Mouse (Mus musculus): ENCODE measurements at regions not wholly inside any gene's neighbourhood (a gene's known extent, or its start where the extent isn't known, plus 50 kb on each side); places are given as distances from the start of the nearest gene placed in this dataset.

DNA sequence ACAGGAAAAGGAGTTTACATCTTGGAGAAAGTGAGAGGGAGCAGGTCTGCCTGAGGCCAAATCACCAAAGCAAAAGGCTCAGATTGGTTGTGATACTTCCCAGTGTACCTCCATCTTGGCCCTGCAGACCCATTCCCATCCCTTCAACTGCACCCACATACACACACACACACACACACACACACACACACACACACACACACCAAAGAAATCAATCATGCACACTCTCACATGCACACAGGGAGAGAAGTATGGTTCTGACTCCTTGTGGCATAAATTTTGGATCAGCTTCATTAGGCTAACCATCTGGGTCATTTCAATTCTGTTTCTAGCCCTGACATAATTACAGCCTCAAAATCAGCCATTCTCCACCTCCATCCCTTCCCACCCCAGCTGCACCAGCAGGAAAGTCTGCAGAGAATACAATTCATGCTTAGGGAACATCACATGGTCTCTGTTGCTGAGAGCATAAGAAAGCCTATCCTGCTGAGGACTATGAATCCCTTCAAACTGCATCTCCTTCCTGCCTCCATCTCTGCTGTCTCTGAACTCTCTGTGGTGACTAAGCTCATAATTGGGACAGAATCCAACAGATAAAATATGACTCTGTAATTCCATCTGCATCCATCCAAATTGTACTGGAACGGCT, 378.0 kb downstream of the Rapgef2 start:
- 43% methylated on average over 1 of the region's 1 CpGs for WGBS
- H3K4me2 ChIP-seq (replicated peaks; ENCODE audit: low read depth, low read length): no peak overlapping the region
- H3K9ac ChIP-seq (replicated peaks; ENCODE audit: low read length): no peak overlapping the region
- H3K27ac ChIP-seq (ENCODE audit: low read length): peak overlapping the region; percentile 17; the same call in 1 of the 2 replicates
- H3K4me1 ChIP-seq (ENCODE audit: insufficient read depth, low read length): no peaks in the 10 kb centered on the region
- no peak overlapping the region for H3K4me3 ChIP-seq (ENCODE audit: low read length)
- no peaks in the 10 kb centered on the region for H3K27me3 ChIP-seq (ENCODE audit: insufficient read depth, low read length)
- H3K36me3 ChIP-seq (ENCODE audit: insufficient read depth, low read length): no peaks in the 10 kb centered on the region
- H3K9me3 ChIP-seq (ENCODE audit: low read length): no peaks in the 10 kb centered on the region
- peak; percentile 82 for ATAC-seq (ENCODE audit: low FRiP score, low TSS enrichment)

- WGBS: 84% methylated on average over 7 of the region's 7 CpGs
- Histone ChIP-seq H3K9ac (replicated peaks; ENCODE audit: low read length) (no peak overlapping the region), H3K4me1 (ENCODE audit: insufficient read depth, low read length) (no peaks in the 10 kb centered on the region), H3K27ac (ENCODE audit: low read length) (no peak overlapping the region), H3K9me3 (ENCODE audit: low read length) (no peaks in the 10 kb centered on the region), H3K36me3 (ENCODE audit: insufficient read depth, low read length) (no peaks in the 10 kb centered on the region), H3K4me2 (replicated peaks; ENCODE audit: low read depth, low read length) (no peak overlapping the region), H3K27me3 (ENCODE audit: insufficient read depth, low read length) (no peaks in the 10 kb centered on the region), H3K4me3 (ENCODE audit: low read length) (no peak overlapping the region)
- ATAC-seq (ENCODE audit: low FRiP score, low TSS enrichment): no peak
Measured at GRCm38 (mm10) chr3:78907778-78908177, 378.5 kb downstream of the Rapgef2 start.

DNA sequence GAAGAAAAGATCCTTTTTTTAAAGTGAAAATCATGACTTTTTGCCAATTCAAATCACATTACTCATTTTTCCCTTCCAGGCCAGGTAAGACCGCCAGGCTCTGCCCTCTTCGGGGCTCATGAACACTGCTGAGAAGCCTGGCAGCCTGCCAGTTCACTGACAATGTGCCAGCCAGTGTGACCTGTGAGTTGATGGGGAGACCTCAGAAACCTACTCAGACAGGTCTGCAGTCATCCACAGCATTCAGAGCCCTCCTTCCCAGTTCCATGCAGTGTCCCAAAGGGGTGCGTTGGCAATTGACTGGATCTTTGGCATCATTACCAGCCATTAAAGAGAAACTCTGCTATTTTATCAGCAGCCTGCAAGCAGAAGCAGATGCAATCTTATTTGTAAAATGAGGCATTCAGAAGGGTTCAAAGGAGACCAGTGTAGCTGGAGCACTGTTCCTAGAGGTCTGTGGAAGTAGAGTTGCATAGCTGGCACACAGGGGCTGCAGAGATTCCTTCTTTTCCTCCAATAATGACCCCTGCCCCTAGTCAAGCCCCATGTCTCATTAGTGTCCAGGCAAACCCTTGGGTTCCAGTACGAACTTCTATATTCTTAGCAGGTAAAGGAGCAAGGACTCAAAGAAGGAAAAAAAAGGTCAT, 384.4 kb downstream of the Rapgef2 start:
- peak; percentile 81 for ATAC-seq (ENCODE audit: low FRiP score, low TSS enrichment)

GRCm38 (mm10) chr3:78901016-78901837, 385.1 kb downstream of the Rapgef2 start:
- WGBS: 11% methylated on average over 11 of the region's 11 CpGs
- peak overlapping the region; percentile 32; the same call in 1 of the 2 replicates for H3K27ac ChIP-seq (ENCODE audit: low read length)

More for the DNA sequence above, 384.4 kb downstream of the Rapgef2 start:
- Histone ChIP-seq H3K4me3 (ENCODE audit: low read length) (no peak overlapping the region), H3K36me3 (ENCODE audit: insufficient read depth, low read length) (no peaks in the 10 kb centered on the region), H3K27me3 (ENCODE audit: insufficient read depth, low read length) (no peaks in the 10 kb centered on the region), H3K27ac (ENCODE audit: low read length) (0 out of 2 replicates have a peak overlapping the region, but pooled peaks have one; percentile 32), H3K9me3 (ENCODE audit: low read length) (no peaks in the 10 kb centered on the region), H3K4me2 (replicated peaks; ENCODE audit: low read depth, low read length) (peak overlapping the region; percentile 37), H3K9ac (replicated peaks; ENCODE audit: low read length) (no peak overlapping the region), H3K4me1 (ENCODE audit: insufficient read depth, low read length) (peaks cover 17% of the 10 kb centered on the region)
- WGBS: 42% methylated on average over 4 of the region's 4 CpGs

GRCm38 (mm10) chr3:78899446-78900230, 386.7 kb downstream of the Rapgef2 start:
- Histone ChIP-seq H3K9me3 (ENCODE audit: low read length) (no peaks in the 10 kb centered on the region), H3K4me1 (ENCODE audit: insufficient read depth, low read length) (peaks cover 17% of the 10 kb centered on the region), H3K4me3 (ENCODE audit: low read length) (no peak overlapping the region), H3K4me2 (replicated peaks; ENCODE audit: low read depth, low read length) (no peak overlapping the region), H3K9ac (replicated peaks; ENCODE audit: low read length) (no peak overlapping the region), H3K36me3 (ENCODE audit: insufficient read depth, low read length) (no peaks in the 10 kb centered on the region), H3K27me3 (ENCODE audit: insufficient read depth, low read length) (no peaks in the 10 kb centered on the region), H3K27ac (ENCODE audit: low read length) (no peak overlapping the region)
- 65% methylated on average over 8 of the region's 8 CpGs for WGBS
- ATAC-seq (ENCODE audit: low FRiP score, low TSS enrichment): no peak

More at GRCm38 (mm10) chr3:78901016-78901837, 385.1 kb downstream of the Rapgef2 start:
- Histone ChIP-seq H3K4me3 (ENCODE audit: low read length) (peak overlapping the region; percentile 13; the same call in 1 of the 2 replicates), H3K9ac (replicated peaks; ENCODE audit: low read length) (0 out of 2 replicates have a peak overlapping the region, but pooled peaks have one; percentile 39), H3K36me3 (ENCODE audit: insufficient read depth, low read length) (no peaks in the 10 kb centered on the region), H3K4me1 (ENCODE audit: insufficient read depth, low read length) (peaks cover 17% of the 10 kb centered on the region), H3K9me3 (ENCODE audit: low read length) (no peaks in the 10 kb centered on the region), H3K4me2 (replicated peaks; ENCODE audit: low read depth, low read length) (peak overlapping the region; percentile 37), H3K27me3 (ENCODE audit: insufficient read depth, low read length) (no peaks in the 10 kb centered on the region)
- peak; percentile 78 for ATAC-seq (ENCODE audit: low FRiP score, low TSS enrichment)

DNA sequence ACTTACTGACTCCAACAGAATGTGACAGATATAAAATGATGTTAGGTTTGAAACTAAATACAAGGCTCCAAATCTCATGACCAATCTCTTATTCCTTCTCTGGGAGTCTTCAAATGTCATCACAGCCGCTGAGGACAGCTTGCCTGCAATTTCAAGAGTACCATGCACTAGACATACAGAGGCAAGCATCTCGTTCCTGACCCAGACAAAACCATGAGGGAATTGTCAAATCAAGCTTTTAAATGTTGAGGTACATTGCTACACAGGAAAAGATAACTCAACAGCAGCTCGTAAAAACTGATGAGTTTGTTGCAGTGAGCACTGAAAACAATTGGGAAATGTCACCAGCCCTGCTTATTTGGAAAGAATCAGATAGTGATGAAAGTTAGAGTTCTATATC, 397.0 kb downstream of the Rapgef2 start:
- Histone ChIP-seq H3K9me3 (ENCODE audit: low read length) (no peaks in the 10 kb centered on the region), H3K27ac (ENCODE audit: low read length) (no peak overlapping the region), H3K4me3 (ENCODE audit: low read length) (no peak overlapping the region), H3K4me2 (replicated peaks; ENCODE audit: low read depth, low read length) (no peak overlapping the region), H3K4me1 (ENCODE audit: insufficient read depth, low read length) (no peaks in the 10 kb centered on the region), H3K36me3 (ENCODE audit: insufficient read depth, low read length) (no peaks in the 10 kb centered on the region), H3K9ac (replicated peaks; ENCODE audit: low read length) (no peak overlapping the region), H3K27me3 (ENCODE audit: insufficient read depth, low read length) (no peaks in the 10 kb centered on the region)
- WGBS: 55% methylated on average over 3 of the region's 3 CpGs
- ATAC-seq (ENCODE audit: low FRiP score, low TSS enrichment): no peak

GRCm38 (mm10) chr3:78884715-78885114, 401.6 kb downstream of the Rapgef2 start:
- Histone ChIP-seq H3K9me3 (ENCODE audit: low read length) (no peaks in the 10 kb centered on the region), H3K36me3 (ENCODE audit: insufficient read depth, low read length) (no peaks in the 10 kb centered on the region), H3K4me1 (ENCODE audit: insufficient read depth, low read length) (no peaks in the 10 kb centered on the region), H3K27me3 (ENCODE audit: insufficient read depth, low read length) (no peaks in the 10 kb centered on the region), H3K27ac (ENCODE audit: low read length) (no peak overlapping the region), H3K4me3 (ENCODE audit: low read length) (no peak overlapping the region), H3K9ac (replicated peaks; ENCODE audit: low read length) (no peak overlapping the region), H3K4me2 (replicated peaks; ENCODE audit: low read depth, low read length) (no peak overlapping the region)
- 58% methylated on average over 9 of the region's 9 CpGs for WGBS
- ATAC-seq (ENCODE audit: low FRiP score, low TSS enrichment): peak; percentile 65

DNA sequence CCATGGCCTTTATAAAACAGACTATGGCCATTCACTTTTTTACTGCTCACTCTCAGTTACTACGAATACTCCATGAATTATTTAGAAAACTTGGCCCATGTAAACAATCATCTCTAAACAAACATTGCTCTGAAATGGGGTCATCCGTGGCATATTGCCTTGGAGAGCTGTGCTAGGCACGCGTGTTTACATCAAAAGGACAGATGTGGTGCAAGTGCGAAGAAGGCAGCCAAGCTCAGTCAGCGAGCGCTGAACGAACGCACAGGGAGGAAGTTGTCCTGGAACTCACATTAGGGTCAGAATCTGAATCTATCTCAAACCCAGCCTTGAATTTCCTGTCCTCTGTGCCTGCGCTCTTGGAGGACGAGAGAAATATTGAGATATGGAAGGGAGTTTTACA, 402.3 kb downstream of the Rapgef2 start:
- 85% methylated on average over 11 of the region's 11 CpGs for WGBS
- H3K9ac ChIP-seq (replicated peaks; ENCODE audit: low read length): no peak overlapping the region
- H3K36me3 ChIP-seq (ENCODE audit: insufficient read depth, low read length): no peaks in the 10 kb centered on the region
- H3K27ac ChIP-seq (ENCODE audit: low read length): no peak overlapping the region
- no peak overlapping the region for H3K4me3 ChIP-seq (ENCODE audit: low read length)
- no peak for ATAC-seq (ENCODE audit: low FRiP score, low TSS enrichment)
- H3K4me1 ChIP-seq (ENCODE audit: insufficient read depth, low read length): no peaks in the 10 kb centered on the region
- no peak overlapping the region for H3K4me2 ChIP-seq (replicated peaks; ENCODE audit: low read depth, low read length)
- H3K9me3 ChIP-seq (ENCODE audit: low read length): no peaks in the 10 kb centered on the region
- no peaks in the 10 kb centered on the region for H3K27me3 ChIP-seq (ENCODE audit: insufficient read depth, low read length)

DNA sequence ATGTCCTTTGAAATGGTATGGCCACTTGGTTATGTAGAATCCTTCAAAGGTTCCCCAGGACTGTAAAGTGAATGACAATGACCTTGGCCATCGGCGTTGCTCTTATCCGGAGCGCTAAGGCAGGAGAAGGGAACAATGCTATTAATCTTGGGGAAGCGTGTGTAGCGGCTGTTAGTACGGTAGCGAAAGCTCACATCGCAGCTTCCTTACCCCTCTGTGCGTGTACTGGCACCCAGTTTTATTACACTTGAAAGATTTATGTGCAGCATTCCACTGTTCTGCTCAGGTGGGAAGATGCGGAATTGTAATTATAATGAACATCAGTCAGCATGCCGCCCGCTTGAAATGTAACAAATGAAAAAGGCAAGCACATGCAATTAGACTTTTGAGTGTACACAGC, 406.2 kb downstream of the Rapgef2 start:
- WGBS: 70% methylated on average over 13 of the region's 13 CpGs
- Histone ChIP-seq H3K4me1 (ENCODE audit: insufficient read depth, low read length) (no peaks in the 10 kb centered on the region), H3K36me3 (ENCODE audit: insufficient read depth, low read length) (no peaks in the 10 kb centered on the region), H3K27me3 (ENCODE audit: insufficient read depth, low read length) (no peaks in the 10 kb centered on the region), H3K4me3 (ENCODE audit: low read length) (no peak overlapping the region), H3K9me3 (ENCODE audit: low read length) (no peaks in the 10 kb centered on the region), H3K9ac (replicated peaks; ENCODE audit: low read length) (no peak overlapping the region), H3K4me2 (replicated peaks; ENCODE audit: low read depth, low read length) (no peak overlapping the region), H3K27ac (ENCODE audit: low read length) (no peak overlapping the region)
- ATAC-seq (ENCODE audit: low FRiP score, low TSS enrichment): no peak

Data from kidney, embryonic 16.5 days (tissue).